Mouse (Mus musculus) midbrain, embryonic 16.5 days (tissue): ENCODE data around the gene Rab25. TPM values are rescaled to one million over a fixed set of nuclear protein-coding genes. Genes with fewer than 3 reads are reported as not detected.
A peak's percentile ranks its signal among the peaks of the same experiment; 100 is the strongest.

Experiments used
- ATAC-seq: fragments of 200-750 bp; cut with Nextera tagmentation; 2 replicates; pipeline ENCODE4 v1.8.0; 2017; ENCODE audit warnings: moderate TSS enrichment
- H3K27ac ChIP-seq: fragments of 300-500 bp; sonication (generic); 2 replicates; pipeline ENCODE4 v1.5.1; 2014; ENCODE audit warnings: mild to moderate bottlenecking, low read length, mixed read lengths
- H3K27me3 ChIP-seq: fragments of 300-500 bp; sonication (generic); 2 replicates; pipeline ENCODE4 v1.6.1; 2014; ENCODE audit warnings: low read depth, low read length, mixed read lengths; ENCODE audit not compliant: control insufficient read depth, insufficient read depth
- H3K36me3 ChIP-seq: fragments of 300-500 bp; sonication (generic); 2 replicates; pipeline ENCODE4 v1.6.1; 2014; ENCODE audit warnings: mild to moderate bottlenecking, low read length, moderate library complexity, mixed read lengths; ENCODE audit not compliant: control insufficient read depth, insufficient read depth
- H3K4me1 ChIP-seq: fragments of 300-500 bp; sonication (generic); 2 replicates; pipeline ENCODE4 v1.6.1; 2014; ENCODE audit warnings: mild to moderate bottlenecking, low read length, mixed read lengths; ENCODE audit not compliant: control insufficient read depth, insufficient read depth
- H3K4me2 ChIP-seq: fragments of 300-500 bp; sonication (generic); 2 replicates; pipeline ENCODE4 v1.6.1; 2014; ENCODE audit warnings: mild to moderate bottlenecking, low read length, mixed read lengths
- H3K4me3 ChIP-seq: fragments of 300-500 bp; sonication (generic); 2 replicates; pipeline ENCODE4 v1.5.1; 2014; ENCODE audit warnings: low read depth, mild to moderate bottlenecking, low read length, moderate library complexity, mixed read lengths
- H3K9ac ChIP-seq: fragments of 300-500 bp; sonication (generic); 2 replicates; pipeline ENCODE4 v1.6.1; 2014; ENCODE audit warnings: low read depth, low read length, mixed read lengths
- H3K9me3 ChIP-seq: fragments of 300-500 bp; sonication (generic); replicated peaks from 2 replicates; pipeline ENCODE4 v1.6.1; 2014; ENCODE audit warnings: mild to moderate bottlenecking, low read length, mixed read lengths; ENCODE audit not compliant: control insufficient read depth, poor library complexity, severe bottlenecking
- WGBS: fragments of 180-500 bp; shearing (Covaris S2); extraction: QIAGEN DNeasy Blood & Tissue Kit; methylation state at CpG from one replicate; pipeline ENCODE4 v1.1.7; 2014; 5-methylcytosine and 5-hydroxymethylcytosine counted together
- polyA plus RNA-seq: library from polyadenylated mRNA; unstranded; fragments of >200 nt; fragmentation: Nextera tagmentation; extraction: Ambion mirVana; gene quantifications from 2 replicates; pipeline ENCODE4 v1.2.1, GENCODE M21; 2015

Gene Rab25
- polyA plus RNA-seq, 1 experiment from 2014 or later: 0.69 TPM

- Histone ChIP-seq H3K4me1 (peaks cover 46% of the 10 kb centered on the region), H3K4me2 (peak overlapping the region; percentile 40), H3K9me3 (no peaks in the 10 kb centered on the region), H3K27ac (no peak overlapping the region), H3K9ac (0 out of 2 replicates have a peak overlapping the region, but pooled peaks have one; percentile 37), H3K4me3 (peak overlapping the region; percentile 7; the same call in 1 of the 2 replicates), H3K27me3 (no peaks in the 10 kb centered on the region), H3K36me3 (no peaks in the 10 kb centered on the region; the same call in 1 of the 2 replicates)
- ATAC-seq: peak; percentile 76
- WGBS: 33% methylated on average over 17 of the region's 17 CpGs
Observed at GRCm38 (mm10) chr3:88526157-88527131, 21.7 kb downstream of the Rab25 start.

GRCm38 (mm10) chr3:88525021-88525420, 23.1 kb downstream of the Rab25 start:
- Histone ChIP-seq H3K4me3 (no peak overlapping the region), H3K36me3 (no peaks in the 10 kb centered on the region; the same call in 1 of the 2 replicates), H3K4me2 (no peak overlapping the region), H3K9ac (no peak overlapping the region), H3K9me3 (no peaks in the 10 kb centered on the region), H3K27ac (no peak overlapping the region), H3K27me3 (no peaks in the 10 kb centered on the region), H3K4me1 (peaks cover 40% of the 10 kb centered on the region)
- 93% methylated on average over 5 of the region's 5 CpGs for WGBS
- no peak for ATAC-seq

- H3K4me1 ChIP-seq: peaks cover 21% of the 10 kb centered on the region
- H3K27me3 ChIP-seq: no peaks in the 10 kb centered on the region
- 90% methylated on average over 8 of the region's 8 CpGs for WGBS
- no peak overlapping the region for H3K27ac ChIP-seq
- H3K9me3 ChIP-seq: no peaks in the 10 kb centered on the region
- H3K36me3 ChIP-seq: no peaks in the 10 kb centered on the region; the same call in 1 of the 2 replicates
- H3K4me3 ChIP-seq: no peak overlapping the region
- H3K9ac ChIP-seq: no peak overlapping the region
- H3K4me2 ChIP-seq: no peak overlapping the region
- no peak for ATAC-seq
Observed at GRCm38 (mm10) chr3:88523027-88523426, 25.1 kb downstream of the Rab25 start.

GRCm38 (mm10) chr3:88521803-88522331, 26.2 kb downstream of the Rab25 start:
- no peaks in the 10 kb centered on the region; the same call in 1 of the 2 replicates for H3K36me3 ChIP-seq
- no peaks in the 10 kb centered on the region for H3K27me3 ChIP-seq
- H3K9me3 ChIP-seq: no peaks in the 10 kb centered on the region
- WGBS: 28% methylated on average over 9 of the region's 9 CpGs
- no peak overlapping the region for H3K27ac ChIP-seq
- ATAC-seq: no peak
- H3K4me2 ChIP-seq: no peak overlapping the region
- no peak overlapping the region for H3K4me3 ChIP-seq
- H3K9ac ChIP-seq: no peak overlapping the region
- peaks cover 12% of the 10 kb centered on the region for H3K4me1 ChIP-seq

GRCm38 (mm10) chr3:88521156-88521555, 26.9 kb downstream of the Rab25 start:
- H3K4me3 ChIP-seq: no peak overlapping the region

GRCm38 (mm10) chr3:88520078-88520477, 28.0 kb downstream of the Rab25 start:
- 78% methylated on average over 2 of the region's 2 CpGs for WGBS
- Histone ChIP-seq H3K4me2 (no peak overlapping the region), H3K9me3 (no peaks in the 10 kb centered on the region), H3K4me1 (no peaks in the 10 kb centered on the region), H3K36me3 (no peaks in the 10 kb centered on the region; the same call in 1 of the 2 replicates), H3K4me3 (no peak overlapping the region), H3K9ac (no peak overlapping the region), H3K27me3 (no peaks in the 10 kb centered on the region), H3K27ac (no peak overlapping the region)
- ATAC-seq: no peak

More at GRCm38 (mm10) chr3:88521156-88521555, 26.9 kb downstream of the Rab25 start:
- WGBS: 91% methylated on average over 6 of the region's 6 CpGs
- Histone ChIP-seq H3K36me3 (no peaks in the 10 kb centered on the region; the same call in 1 of the 2 replicates), H3K27me3 (no peaks in the 10 kb centered on the region), H3K9ac (no peak overlapping the region), H3K9me3 (no peaks in the 10 kb centered on the region), H3K4me1 (peaks cover 6% of the 10 kb centered on the region), H3K4me2 (no peak overlapping the region), H3K27ac (no peak overlapping the region)
- no peak for ATAC-seq

- no peaks in the 10 kb centered on the region for H3K4me1 ChIP-seq
- no peaks in the 10 kb centered on the region for H3K27me3 ChIP-seq
- H3K36me3 ChIP-seq: no peaks in the 10 kb centered on the region; the same call in 1 of the 2 replicates
- no peak overlapping the region for H3K4me2 ChIP-seq
- no peak overlapping the region for H3K4me3 ChIP-seq
- H3K27ac ChIP-seq: no peak overlapping the region
- H3K9me3 ChIP-seq: no peaks in the 10 kb centered on the region
- no peak for ATAC-seq
- H3K9ac ChIP-seq: no peak overlapping the region
- 90% methylated on average over 4 of the region's 4 CpGs for WGBS
Observed at GRCm38 (mm10) chr3:88518411-88518810, 29.7 kb downstream of the Rab25 start.

- H3K27ac ChIP-seq: no peak overlapping the region
- H3K4me2 ChIP-seq: no peak overlapping the region
- no peak for ATAC-seq
- WGBS: 83% methylated on average over 2 of the region's 2 CpGs
- H3K9me3 ChIP-seq: no peaks in the 10 kb centered on the region
- no peak overlapping the region for H3K4me3 ChIP-seq
- no peak overlapping the region for H3K9ac ChIP-seq
- no peaks in the 10 kb centered on the region for H3K27me3 ChIP-seq
- no peaks in the 10 kb centered on the region for H3K36me3 ChIP-seq
- peaks cover 7% of the 10 kb centered on the region; the same call in 1 of the 2 replicates for H3K4me1 ChIP-seq
Observed at GRCm38 (mm10) chr3:88516407-88516806, 31.7 kb downstream of the Rab25 start.

GRCm38 (mm10) chr3:88515095-88515386, 33.1 kb downstream of the Rab25 start:
- Histone ChIP-seq H3K9ac (no peak overlapping the region), H3K4me1 (peaks cover 14% of the 10 kb centered on the region), H3K9me3 (no peaks in the 10 kb centered on the region), H3K4me3 (no peak overlapping the region), H3K27me3 (no peaks in the 10 kb centered on the region), H3K27ac (no peak overlapping the region), H3K36me3 (no peaks in the 10 kb centered on the region), H3K4me2 (no peak overlapping the region)
- WGBS: 96% methylated on average over 2 of the region's 2 CpGs
- ATAC-seq: no peak
